Mouse (Mus musculus): ENCODE results near the gene Ugt1a7c.

DNA sequence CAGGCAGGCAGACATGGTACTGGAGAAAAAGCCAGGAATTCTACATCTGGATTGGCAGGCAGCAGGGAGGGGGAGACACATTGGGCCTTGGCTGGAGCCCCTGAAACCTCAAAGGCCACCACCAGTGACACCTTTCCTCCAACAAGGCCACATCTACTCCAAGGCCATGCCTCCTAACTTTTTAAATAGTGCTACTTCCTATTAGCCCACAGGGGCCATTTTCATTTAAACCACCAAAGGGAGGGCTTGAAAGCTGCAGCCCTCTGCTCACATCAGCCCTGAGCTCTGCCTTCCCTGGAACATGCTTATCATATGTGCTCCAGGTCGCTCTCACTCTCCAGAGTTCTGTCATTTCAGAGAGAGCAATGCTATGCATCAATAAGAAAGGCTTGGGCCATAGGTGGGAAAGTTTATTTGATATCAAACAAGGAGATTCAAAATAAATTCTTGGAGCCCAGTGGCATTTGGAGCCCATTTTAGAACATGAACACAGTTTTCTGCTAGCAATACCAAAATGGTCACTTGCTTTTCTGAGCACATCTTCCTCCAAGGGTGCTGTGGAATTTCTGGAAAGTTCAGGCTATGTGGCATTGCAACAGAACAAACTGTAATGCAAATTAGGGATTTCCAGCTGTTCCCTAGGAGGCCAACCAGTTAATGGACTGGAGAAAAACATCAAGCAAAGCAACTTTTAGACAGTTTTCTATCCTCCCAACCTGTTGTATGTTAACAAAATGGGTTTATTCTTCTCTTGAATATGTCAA, 10.0 kb downstream of the Ugt1a7c start:
- TF ChIP-seq CTCF (IDR thresholded peaks at IDR 0.05; ENCODE audit: extremely low read depth, insufficient read depth, low read length) (no peak), POLR2A (IDR thresholded peaks at IDR 0.05; ENCODE audit: extremely low read depth, insufficient read depth, low read length) (no peak)
